Mouse (Mus musculus): ENCODE data around the gene Rnf111. TPM values are rescaled to one million over a fixed set of nuclear protein-coding genes. Genes with fewer than 3 reads are reported as not detected.

Rnf111 gene
- polyA plus RNA-seq, 1 experiment: 32.5 TPM

DNA sequence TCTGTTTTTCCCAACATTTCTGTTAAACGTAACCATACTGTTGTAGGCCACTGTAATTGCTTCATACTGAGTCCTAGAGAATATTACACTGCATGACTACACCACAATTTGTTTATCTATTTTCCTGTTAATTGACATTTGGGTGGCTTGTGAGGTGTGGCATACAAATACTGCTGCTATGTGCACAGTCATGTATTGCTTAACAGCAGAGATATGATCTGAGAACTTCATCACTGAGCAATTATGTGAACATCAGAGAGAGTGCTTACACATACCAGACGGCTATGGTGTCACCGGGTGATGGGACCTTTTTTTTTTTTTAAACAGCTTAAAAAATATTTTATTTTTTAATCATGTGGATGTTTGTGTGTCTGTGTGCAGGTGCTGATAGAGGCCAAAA lies 29.8 kb upstream of the Rnf111 start:
- Histone ChIP-seq H3K4me1 (ENCODE audit: control insufficient read depth, insufficient read depth, low read length) (no peaks in the 10 kb centered on the region), H3K27ac (ENCODE audit: insufficient read depth, low read length) (no peak overlapping the region), H3K4me3 (ENCODE audit: insufficient read depth, low read length) (no peak overlapping the region)
- no peak for TF ChIP-seq CTCF (IDR thresholded peaks at IDR 0.05; ENCODE audit: extremely low read depth, insufficient read depth, low read length)
- TF ChIP-seq POLR2A (IDR thresholded peaks at IDR 0.05; ENCODE audit: extremely low read depth, insufficient read depth, low read length): no peak

DNA sequence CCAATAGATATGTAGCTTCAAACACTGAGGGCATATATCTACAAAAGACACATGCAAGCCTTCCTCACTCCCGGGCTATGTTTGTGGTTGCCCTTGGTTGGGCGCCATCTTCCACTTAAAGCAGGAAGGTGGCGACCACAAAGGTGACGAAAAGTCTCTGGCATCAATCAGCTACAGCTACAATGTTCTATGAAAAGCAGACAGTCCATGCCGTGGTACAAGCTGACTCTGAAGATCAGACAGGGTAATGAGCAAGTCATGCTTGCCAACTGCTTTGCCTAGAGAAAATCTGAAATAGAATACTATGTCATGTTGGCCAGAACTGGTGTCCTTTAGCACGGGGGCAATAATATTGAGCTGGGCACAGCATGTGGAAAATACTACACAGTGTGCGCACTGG lies 20.8 kb upstream of the Rnf111 start:
- TF ChIP-seq POLR2A (IDR thresholded peaks at IDR 0.05; ENCODE audit: extremely low read depth, insufficient read depth, low read length) (no peak), CTCF (IDR thresholded peaks at IDR 0.05; ENCODE audit: extremely low read depth, insufficient read depth, low read length) (no peak)
- no peak overlapping the region for H3K4me3 ChIP-seq (ENCODE audit: insufficient read depth, low read length)
- no peak overlapping the region for H3K27ac ChIP-seq (ENCODE audit: insufficient read depth, low read length)
- H3K4me1 ChIP-seq (ENCODE audit: control insufficient read depth, insufficient read depth, low read length): no peaks in the 10 kb centered on the region

DNA sequence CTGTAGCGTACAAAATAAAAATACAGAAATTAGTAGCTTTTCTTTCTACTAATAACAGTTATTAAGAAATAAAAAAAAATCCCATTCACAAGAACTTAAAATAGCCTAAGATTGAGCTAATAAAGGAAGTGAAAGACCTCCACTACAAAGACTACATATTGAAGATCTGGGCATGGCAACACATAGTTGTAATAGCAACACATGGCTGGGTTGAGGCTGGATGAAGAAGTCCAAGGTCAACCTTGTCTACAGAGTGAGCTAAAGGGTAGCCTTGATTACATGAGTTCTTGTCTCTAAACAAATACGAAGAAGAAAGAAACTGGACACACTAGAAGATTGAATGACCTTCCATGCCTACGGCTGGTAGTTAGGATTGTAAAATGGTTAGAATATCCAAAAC lies 20.3 kb upstream of the Rnf111 start:
- no peak overlapping the region for H3K4me3 ChIP-seq (ENCODE audit: insufficient read depth, low read length)
- no peaks in the 10 kb centered on the region for H3K4me1 ChIP-seq (ENCODE audit: control insufficient read depth, insufficient read depth, low read length)
- H3K27ac ChIP-seq (ENCODE audit: insufficient read depth, low read length): no peak overlapping the region
- TF ChIP-seq POLR2A (IDR thresholded peaks at IDR 0.05; ENCODE audit: extremely low read depth, insufficient read depth, low read length): no peak
- TF ChIP-seq CTCF (IDR thresholded peaks at IDR 0.05; ENCODE audit: extremely low read depth, insufficient read depth, low read length): no peak

DNA sequence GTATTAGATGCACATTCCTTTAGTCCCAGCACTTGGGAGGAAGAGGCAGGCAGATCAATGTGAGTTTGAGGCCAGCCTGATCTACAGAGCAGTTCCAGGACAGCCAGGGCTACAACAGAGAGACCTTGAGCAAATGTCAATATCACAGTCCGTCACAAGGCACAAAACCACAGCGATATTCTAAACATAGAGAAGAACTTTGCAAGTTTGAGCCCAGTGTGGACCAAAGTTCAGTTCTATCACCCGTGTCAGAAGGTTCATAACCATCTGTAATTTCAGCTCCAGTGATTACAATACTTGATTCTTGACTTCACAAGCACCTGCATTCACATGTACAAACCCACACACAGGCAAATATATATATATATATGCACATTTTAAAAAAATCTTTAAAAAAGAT lies 17.1 kb upstream of the Rnf111 start:
- Histone ChIP-seq H3K4me1 (ENCODE audit: control insufficient read depth, insufficient read depth, low read length) (no peaks in the 10 kb centered on the region), H3K27ac (ENCODE audit: insufficient read depth, low read length) (no peak overlapping the region), H3K4me3 (ENCODE audit: insufficient read depth, low read length) (no peak overlapping the region)
- no peak for TF ChIP-seq POLR2A (IDR thresholded peaks at IDR 0.05; ENCODE audit: extremely low read depth, insufficient read depth, low read length)
- TF ChIP-seq CTCF (IDR thresholded peaks at IDR 0.05; ENCODE audit: extremely low read depth, insufficient read depth, low read length): no peak

DNA sequence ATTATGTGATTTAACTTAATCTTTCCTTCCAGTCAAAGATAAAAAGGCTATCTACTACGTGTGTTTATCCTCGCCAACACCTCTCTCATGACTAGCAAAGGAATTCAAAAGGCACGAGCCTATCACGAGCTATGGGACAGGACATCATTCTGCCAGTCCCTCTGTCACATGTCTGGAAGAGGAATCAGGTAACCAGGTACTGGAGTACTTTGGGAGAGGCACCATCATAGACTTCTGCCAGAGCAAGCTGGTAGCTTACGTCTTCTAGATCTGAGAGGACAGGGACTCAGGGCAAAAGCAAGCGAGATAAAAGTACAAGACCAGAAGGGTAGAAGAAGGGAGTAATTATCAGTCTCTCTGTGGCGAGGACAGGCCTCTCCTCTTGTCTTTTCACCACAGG lies 8.2 kb upstream of the Rnf111 start:
- H3K27ac ChIP-seq (ENCODE audit: insufficient read depth, low read length): no peak overlapping the region
- TF ChIP-seq CTCF (IDR thresholded peaks at IDR 0.05; ENCODE audit: extremely low read depth, insufficient read depth, low read length): no peak
- no peak for TF ChIP-seq POLR2A (IDR thresholded peaks at IDR 0.05; ENCODE audit: extremely low read depth, insufficient read depth, low read length)
- H3K4me1 ChIP-seq (ENCODE audit: control insufficient read depth, insufficient read depth, low read length): no peaks in the 10 kb centered on the region
- H3K4me3 ChIP-seq (ENCODE audit: insufficient read depth, low read length): no peak overlapping the region

DNA sequence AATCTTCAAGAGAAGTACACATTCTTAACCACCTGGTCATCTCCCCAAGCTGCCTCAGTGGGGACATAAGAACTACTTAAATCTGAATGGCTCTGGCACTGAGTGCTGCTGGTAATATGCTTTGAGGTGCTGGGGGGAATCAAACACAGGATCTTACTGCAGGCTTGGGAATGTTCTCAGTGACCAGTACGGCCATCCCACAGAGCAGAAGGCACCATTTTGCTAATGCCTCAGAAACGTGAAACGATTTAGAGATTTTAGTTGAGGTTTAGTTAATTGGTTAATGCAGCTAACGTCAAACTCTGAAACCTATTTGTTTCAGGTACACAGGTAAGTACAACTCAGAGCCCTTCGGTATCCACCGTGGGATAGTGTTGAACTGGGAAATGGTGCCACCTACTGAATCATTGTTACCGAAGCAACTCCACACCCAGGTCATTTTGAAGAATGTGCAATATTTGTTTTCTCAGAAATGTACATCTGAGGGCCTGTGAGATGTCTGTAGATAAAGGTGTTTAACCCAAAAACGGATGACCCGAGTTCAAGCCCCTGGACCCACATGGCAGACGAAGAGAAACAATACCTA lies 7.6 kb upstream of the Rnf111 start:
- Histone ChIP-seq H3K27ac (ENCODE audit: insufficient read depth, low read length) (no peak overlapping the region), H3K4me1 (ENCODE audit: control insufficient read depth, insufficient read depth, low read length) (no peaks in the 10 kb centered on the region), H3K4me3 (ENCODE audit: insufficient read depth, low read length) (no peak overlapping the region)
- TF ChIP-seq CTCF (IDR thresholded peaks at IDR 0.05; ENCODE audit: extremely low read depth, insufficient read depth, low read length): peak; percentile 38; the same call in 1 of the 2 replicates
- TF ChIP-seq POLR2A (IDR thresholded peaks at IDR 0.05; ENCODE audit: extremely low read depth, insufficient read depth, low read length): no peak

DNA sequence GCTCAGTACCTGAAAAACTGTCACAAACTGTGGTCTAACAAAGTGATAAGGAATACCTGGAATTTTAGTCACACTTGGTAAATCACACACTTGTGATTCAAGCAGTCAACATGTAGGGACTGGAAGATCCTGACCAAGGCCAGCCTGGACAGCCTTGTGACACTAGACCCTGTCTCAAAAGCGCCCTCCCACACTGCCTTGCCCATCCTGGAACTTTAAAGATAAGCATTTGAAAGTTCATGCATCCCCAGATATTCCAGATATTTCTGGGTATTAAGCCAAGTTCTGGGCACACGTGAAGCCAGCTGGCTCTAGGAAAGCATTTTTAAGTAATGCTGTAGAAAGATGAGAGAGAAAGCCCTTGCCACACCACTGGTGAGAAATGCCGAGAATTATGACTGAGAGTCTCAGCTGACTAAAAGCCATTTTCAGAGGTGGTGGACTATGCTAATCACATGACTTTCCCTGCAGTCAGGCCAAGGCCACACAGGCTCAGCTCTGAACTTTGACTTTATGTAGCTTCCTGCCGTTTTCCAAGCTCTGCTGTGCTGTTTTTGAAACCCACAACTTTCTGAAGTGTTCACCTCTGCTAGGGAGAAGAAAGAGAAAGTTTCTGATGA lies 6.5 kb upstream of the Rnf111 start:
- no peak for TF ChIP-seq POLR2A (IDR thresholded peaks at IDR 0.05; ENCODE audit: extremely low read depth, insufficient read depth, low read length)
- TF ChIP-seq CTCF (IDR thresholded peaks at IDR 0.05; ENCODE audit: extremely low read depth, insufficient read depth, low read length): no peak
- H3K4me3 ChIP-seq (ENCODE audit: insufficient read depth, low read length): no peak overlapping the region
- no peaks in the 10 kb centered on the region for H3K4me1 ChIP-seq (ENCODE audit: control insufficient read depth, insufficient read depth, low read length)
- no peak overlapping the region for H3K27ac ChIP-seq (ENCODE audit: insufficient read depth, low read length)

DNA sequence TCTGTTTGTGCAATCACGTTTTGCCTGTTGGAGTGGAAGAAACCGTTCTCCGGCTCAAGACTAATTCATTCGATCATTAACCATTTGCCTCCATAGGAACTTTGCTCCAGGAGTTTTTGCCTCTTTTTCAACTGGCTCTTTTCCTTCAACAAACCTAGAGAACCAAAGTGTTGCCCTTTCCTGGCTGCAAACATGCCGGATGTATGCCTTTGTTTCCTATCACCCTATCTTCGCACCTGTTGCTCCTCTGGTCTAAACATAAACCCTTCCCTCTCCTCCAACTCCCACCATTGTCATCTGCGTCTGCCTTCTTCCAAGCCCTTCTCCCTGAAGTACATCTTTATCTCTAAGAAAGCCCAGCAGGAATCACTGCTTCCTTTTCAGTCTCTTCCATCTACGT lies 3.3 kb upstream of the Rnf111 start:
- H3K27ac ChIP-seq (ENCODE audit: insufficient read depth, low read length): no peak overlapping the region
- no peak overlapping the region for H3K4me3 ChIP-seq (ENCODE audit: insufficient read depth, low read length)
- no peak for TF ChIP-seq POLR2A (IDR thresholded peaks at IDR 0.05; ENCODE audit: extremely low read depth, insufficient read depth, low read length)
- no peak for TF ChIP-seq CTCF (IDR thresholded peaks at IDR 0.05; ENCODE audit: extremely low read depth, insufficient read depth, low read length)
- H3K4me1 ChIP-seq (ENCODE audit: control insufficient read depth, insufficient read depth, low read length): peaks cover 3% of the 10 kb centered on the region; the same call in 1 of the 2 replicates

DNA sequence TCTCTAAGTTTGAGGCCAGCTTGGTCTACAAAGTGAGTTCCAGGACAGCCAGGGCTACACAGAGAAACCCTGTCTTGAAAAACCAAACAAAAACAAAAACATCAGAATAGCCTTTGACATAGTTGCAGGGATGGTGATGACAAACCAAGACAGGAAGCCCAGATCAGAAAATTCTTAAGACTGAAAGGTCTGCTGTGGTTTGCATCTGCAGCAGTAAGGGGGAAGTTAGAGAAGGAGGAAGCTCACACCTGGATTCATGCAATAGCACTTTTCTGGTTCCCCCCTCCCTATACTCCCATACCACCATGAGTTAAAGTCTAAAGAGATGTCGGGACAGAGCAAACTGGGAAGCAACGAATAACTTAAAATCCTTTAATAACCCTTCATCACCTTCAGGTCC lies 2.7 kb upstream of the Rnf111 start:
- no peak overlapping the region for H3K4me3 ChIP-seq (ENCODE audit: insufficient read depth, low read length)
- H3K4me1 ChIP-seq (ENCODE audit: control insufficient read depth, insufficient read depth, low read length): peaks cover 3% of the 10 kb centered on the region; the same call in 1 of the 2 replicates
- no peak for TF ChIP-seq CTCF (IDR thresholded peaks at IDR 0.05; ENCODE audit: extremely low read depth, insufficient read depth, low read length)
- TF ChIP-seq POLR2A (IDR thresholded peaks at IDR 0.05; ENCODE audit: extremely low read depth, insufficient read depth, low read length): no peak

DNA sequence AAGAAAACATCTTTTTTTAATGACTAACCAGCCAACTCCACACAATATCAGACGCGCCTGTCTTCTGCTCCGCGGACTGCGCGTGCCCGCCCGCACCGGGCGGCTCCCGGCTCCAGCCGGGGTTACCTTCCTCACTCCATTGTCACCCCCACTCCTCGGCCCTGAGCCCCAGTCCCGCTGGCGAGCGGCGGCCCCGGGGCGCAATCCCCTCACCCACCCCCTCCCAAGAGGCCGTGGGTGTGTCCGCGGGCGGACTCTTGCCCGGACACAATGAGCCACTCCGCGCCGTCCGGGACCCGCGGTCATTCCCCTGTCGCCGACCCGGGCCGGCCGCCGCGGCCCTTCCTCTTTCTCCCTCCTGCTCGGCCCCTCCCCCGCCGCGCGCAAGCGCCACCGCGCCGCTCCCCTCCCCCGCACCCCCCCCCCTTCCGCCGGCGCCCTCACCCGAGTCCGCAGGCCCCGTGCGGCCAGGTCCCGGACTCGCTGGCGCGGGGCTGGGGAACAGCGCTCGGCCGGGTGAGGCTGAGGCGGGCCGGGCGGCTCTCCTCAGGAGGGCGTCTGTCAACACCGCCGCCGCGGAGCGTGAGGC lies 416 bp downstream of the Rnf111 start:
- TF ChIP-seq CTCF (IDR thresholded peaks at IDR 0.05; ENCODE audit: extremely low read depth, insufficient read depth, low read length) (no peak), POLR2A (IDR thresholded peaks at IDR 0.05; ENCODE audit: extremely low read depth, insufficient read depth, low read length) (no peak)
- peaks cover 3% of the 10 kb centered on the region; the same call in 1 of the 2 replicates for H3K4me1 ChIP-seq (ENCODE audit: control insufficient read depth, insufficient read depth, low read length)
- peak overlapping the region; percentile 100 for H3K27ac ChIP-seq (ENCODE audit: insufficient read depth, low read length)
- peak overlapping the region; percentile 38 for H3K4me3 ChIP-seq (ENCODE audit: insufficient read depth, low read length)

More for the DNA sequence above, 2.7 kb upstream of the Rnf111 start:
- H3K27ac ChIP-seq (ENCODE audit: insufficient read depth, low read length): no peak overlapping the region

Data from cortical plate, adult 2 months (tissue).